Mouse (Mus musculus) kidney, adult 9 months (tissue): ENCODE data around the gene Tmem150c.

Experiments
- DNase-seq: peaks from one replicate; pipeline ENCODE4 v3.0.0; 2022

The Tmem150c gene

GRCm38 (mm10) chr5:100049904-100050303, 109.7 kb downstream of the Tmem150c start:
- no peak for DNase-seq

- no peak for DNase-seq
Observed at GRCm38 (mm10) chr5:100047871-100048270, 111.7 kb downstream of the Tmem150c start.

GRCm38 (mm10) chr5:100047143-100047640, 112.4 kb downstream of the Tmem150c start:
- DNase-seq: no peak

GRCm38 (mm10) chr5:100046096-100046495, 113.5 kb downstream of the Tmem150c start:
- no peak for DNase-seq

GRCm38 (mm10) chr5:100044621-100045020, 115.0 kb downstream of the Tmem150c start:
- peak; percentile 66 for DNase-seq

- no peak for DNase-seq
Observed at GRCm38 (mm10) chr5:100044030-100044429, 115.6 kb downstream of the Tmem150c start.

- peak; percentile 79 for DNase-seq
Observed at GRCm38 (mm10) chr5:100043361-100043760, 116.2 kb downstream of the Tmem150c start.

GRCm38 (mm10) chr5:100042467-100042866, 117.1 kb downstream of the Tmem150c start:
- peak; percentile 39 for DNase-seq

- DNase-seq: no peak
Observed at GRCm38 (mm10) chr5:100041272-100041671, 118.3 kb downstream of the Tmem150c start.

GRCm38 (mm10) chr5:100040281-100040784, 119.3 kb downstream of the Tmem150c start:
- DNase-seq: no peak

GRCm38 (mm10) chr5:100039602-100040142, 119.9 kb downstream of the Tmem150c start, which contains the start of the genes Hnrnpdl and Enoph1:
TSS of gene Hnrnpdl (minus strand) at chr5:100039664.
TSS of gene Enoph1 (plus strand) at chr5:100039985.
- DNase-seq: peak; percentile 95

- peak; percentile 97 for DNase-seq
Observed at GRCm38 (mm10) chr5:100038714-100039601, 120.7 kb downstream of the Tmem150c start.

GRCm38 (mm10) chr5:100037965-100038713, 121.5 kb downstream of the Tmem150c start:
- peak; percentile 85 for DNase-seq

- DNase-seq: no peak
Observed at GRCm38 (mm10) chr5:100036681-100037080, 122.9 kb downstream of the Tmem150c start.

- DNase-seq: no peak
Observed at GRCm38 (mm10) chr5:100035950-100036349, 123.7 kb downstream of the Tmem150c start.

- DNase-seq: no peak
Observed at GRCm38 (mm10) chr5:100032646-100033045, 127.0 kb downstream of the Tmem150c start.

GRCm38 (mm10) chr5:100032107-100032506, 127.5 kb downstream of the Tmem150c start:
- DNase-seq: no peak

GRCm38 (mm10) chr5:100030069-100030468, 129.5 kb downstream of the Tmem150c start:
- no peak for DNase-seq
